ENCODE assay signal across 9 mouse cellular contexts in the genomic region with DNA sequence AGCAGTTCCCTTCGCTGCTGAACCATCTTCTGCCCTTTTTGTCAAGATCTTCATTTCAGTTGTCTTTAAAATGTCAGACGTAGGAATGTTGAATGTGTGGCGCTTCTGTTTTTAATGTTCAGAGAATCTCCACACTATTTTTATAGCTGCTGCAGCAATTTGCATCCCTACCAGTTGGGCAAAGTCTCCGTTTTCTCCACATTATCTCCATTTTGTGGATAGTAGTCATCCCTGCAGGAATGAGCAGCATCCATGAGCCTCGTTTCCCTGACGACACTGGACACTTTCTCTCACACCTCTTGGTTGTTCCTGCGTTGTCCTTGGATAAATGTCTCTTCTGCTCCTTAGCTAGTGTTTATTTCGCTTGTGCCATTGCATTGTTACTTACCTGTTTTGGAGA.
"Had no signal": no experiment of that assay in that cellular context is flagged by ENCODE, and none has a peak within 500 bp of the region (broad histone marks: within the 10 kb centered on the region; RNA-seq: fewer than 3 reads in every experiment).

No protein-coding gene starts in this region.

- DNase-seq: kidney, adult 11 months; kidney, adult 8-10 months; kidney, postnatal 10 days; kidney, postnatal 4 days; left cerebral cortex, postnatal 4 days; liver, postnatal 0 days; lung, embryonic 14.5 days; thymus, adult 2 months; thymus, postnatal 14 days had no signal
